Mouse (Mus musculus): Measurements from ENCODE around the gene Gp9.

Gene Gp9

DNA sequence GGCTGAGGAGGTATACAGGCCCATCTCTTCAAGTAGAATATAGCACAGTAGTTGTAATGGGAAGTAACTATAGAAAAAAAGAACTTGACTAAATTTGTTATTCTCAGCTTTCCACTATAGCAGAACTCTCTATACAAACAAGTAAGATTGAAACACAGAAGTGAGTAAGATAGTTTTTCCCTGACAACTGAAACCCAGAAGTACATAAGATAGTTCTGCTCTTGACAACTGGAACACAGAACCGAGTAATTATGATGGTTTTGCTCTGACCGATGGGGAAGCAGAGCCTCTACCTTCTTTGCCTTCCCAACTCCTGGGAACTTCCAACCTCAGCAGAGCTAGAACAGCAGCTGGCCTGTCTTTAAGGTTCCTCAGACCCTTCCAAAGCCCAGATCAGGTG, 31.3 kb downstream of the Gp9 start:
- DNase-seq (ENCODE audit: low spot score in 2 of 2) = no peak

DNA sequence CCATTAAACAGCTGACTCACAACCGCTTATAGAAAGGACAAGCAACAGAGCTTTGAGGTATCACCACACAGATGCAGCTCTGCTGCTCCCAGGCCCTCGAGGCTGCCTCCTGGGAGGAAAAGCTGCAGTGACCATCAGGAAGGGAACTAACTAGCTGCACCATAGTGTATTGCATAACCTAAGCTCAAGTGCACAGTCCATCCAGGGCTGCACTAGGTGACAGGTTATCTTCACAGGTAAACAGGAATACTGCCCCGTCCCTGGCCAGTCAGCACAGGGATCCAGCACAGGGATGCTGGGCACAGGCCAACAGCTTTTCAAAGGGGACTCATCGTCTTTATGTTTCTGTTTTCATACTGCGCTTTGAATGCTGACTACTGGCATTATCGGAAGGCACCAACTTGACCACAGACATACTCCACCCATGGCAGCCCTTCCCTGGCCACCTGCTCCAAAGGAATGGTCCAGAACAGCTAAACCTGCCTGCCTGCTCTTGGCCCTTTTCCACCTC, 31.8 kb downstream of the Gp9 start:
- peak in 1 of 2 experiments; percentile 52 for DNase-seq (ENCODE audit: low spot score in 2 of 2)

GRCm38 (mm10) chr6:87810311-87810710, 32.4 kb downstream of the Gp9 start:
- DNase-seq (ENCODE audit: low spot score in 2 of 2) = no peak

GRCm38 (mm10) chr6:87810713-87811669, 33.1 kb downstream of the Gp9 start:
- DNase-seq (ENCODE audit: low spot score in 2 of 2) = peak; percentile 48 to 69

DNA sequence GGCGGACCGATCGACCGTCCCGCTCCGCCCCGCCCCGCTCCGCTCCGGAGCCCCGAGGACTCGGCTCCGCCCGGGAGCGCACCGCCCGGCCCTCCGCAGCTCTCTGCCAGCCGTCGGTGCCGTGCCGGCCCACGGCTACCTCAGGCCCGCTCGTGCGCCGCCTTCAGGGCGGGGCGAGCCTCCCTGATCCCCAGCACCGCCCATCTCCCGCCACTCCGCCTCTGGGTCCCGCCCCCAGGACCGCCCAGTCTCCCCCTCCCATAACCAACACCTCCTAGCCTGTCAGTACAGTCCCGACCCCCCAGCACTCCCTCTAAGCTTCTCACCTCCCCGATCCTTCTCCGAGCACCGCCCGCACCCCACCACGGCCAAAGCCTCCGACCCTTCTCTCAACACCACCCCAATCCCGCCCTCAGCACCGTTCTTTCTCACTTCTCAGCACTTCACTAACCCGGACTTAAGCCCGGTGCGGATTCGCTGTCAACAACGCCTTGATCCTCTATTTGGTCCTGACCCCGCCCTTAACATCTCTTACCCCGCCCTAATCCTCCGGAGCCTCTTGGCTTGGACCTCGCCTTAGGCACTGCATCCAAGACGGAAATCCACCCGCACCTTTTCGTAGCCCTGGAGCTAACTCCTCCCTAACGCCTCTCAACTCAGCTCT, 33.9 kb downstream of the Gp9 start, which contains the start of gene Rab43:
Gene Rab43, minus strand, starts transcription at position 490 of the 664 bp plus-strand sequence.
- peak; percentile 91 to 94 for DNase-seq (ENCODE audit: low spot score in 2 of 2)

DNA sequence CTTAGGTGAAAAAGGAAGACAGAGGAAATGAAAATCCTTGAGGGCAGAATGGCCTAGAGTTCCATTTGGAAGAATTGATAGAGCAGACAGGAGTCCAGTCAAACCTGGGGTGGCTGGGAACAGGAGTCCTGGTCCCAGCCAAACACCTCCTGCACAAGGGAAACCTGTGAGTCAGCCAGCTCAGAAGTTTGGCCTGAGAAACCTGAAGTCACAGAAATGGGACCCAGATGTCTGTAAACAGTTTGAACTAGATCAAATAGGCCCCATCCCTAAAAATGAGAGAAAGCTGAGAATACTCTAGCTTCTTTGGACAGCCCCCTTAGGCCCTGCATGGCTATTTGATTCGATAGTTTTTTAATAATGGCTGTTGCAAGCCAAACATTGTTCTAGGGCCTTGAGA, 34.8 kb downstream of the Gp9 start:
- peak in 1 of 2 experiments; percentile 46 for DNase-seq (ENCODE audit: low spot score in 2 of 2)

DNA sequence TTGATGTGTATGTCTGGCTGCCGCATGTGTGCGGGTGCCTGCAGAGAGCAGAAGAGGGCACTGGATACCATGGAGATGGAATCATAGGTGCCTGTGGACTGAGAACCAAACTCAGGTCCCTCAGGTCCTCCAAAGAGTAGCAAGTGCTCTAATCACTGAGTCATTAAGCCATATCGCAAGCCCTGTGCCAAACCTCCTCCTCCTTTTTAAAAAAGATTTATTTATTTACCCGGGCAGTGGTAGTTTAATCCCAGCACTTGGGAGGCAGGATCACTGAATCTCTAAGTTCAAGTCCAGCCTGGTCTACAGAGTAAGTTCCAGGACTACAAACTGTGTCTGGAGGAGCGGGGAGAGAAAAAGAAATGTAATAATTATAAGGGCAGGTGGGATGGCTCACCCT, 36.6 kb downstream of the Gp9 start:
- no peak for DNase-seq (ENCODE audit: low spot score in 2 of 2)

DNA sequence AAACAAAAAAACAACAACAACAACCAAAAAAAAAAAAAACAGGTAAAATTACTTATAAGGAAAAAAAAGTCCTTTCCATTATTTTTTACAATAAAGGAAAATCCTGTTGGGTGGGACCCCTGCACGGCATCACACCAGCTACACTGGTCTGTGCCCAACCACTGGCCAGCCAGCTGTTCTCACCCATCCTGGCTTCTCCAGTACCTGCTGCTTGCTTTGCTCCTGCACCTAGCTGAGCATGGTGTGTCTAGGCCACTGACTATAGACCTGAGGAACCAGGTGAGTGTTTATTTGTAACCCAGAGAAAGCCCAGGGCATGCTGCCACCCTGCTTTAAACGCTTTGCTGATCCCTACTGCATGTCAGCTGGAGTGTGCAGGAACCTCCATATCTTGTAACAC, 42.5 kb downstream of the Gp9 start:
- DNase-seq (ENCODE audit: low spot score in 2 of 2) = no peak
